8 mouse cellular contexts compared by ENCODE assay signal in the genomic region with DNA sequence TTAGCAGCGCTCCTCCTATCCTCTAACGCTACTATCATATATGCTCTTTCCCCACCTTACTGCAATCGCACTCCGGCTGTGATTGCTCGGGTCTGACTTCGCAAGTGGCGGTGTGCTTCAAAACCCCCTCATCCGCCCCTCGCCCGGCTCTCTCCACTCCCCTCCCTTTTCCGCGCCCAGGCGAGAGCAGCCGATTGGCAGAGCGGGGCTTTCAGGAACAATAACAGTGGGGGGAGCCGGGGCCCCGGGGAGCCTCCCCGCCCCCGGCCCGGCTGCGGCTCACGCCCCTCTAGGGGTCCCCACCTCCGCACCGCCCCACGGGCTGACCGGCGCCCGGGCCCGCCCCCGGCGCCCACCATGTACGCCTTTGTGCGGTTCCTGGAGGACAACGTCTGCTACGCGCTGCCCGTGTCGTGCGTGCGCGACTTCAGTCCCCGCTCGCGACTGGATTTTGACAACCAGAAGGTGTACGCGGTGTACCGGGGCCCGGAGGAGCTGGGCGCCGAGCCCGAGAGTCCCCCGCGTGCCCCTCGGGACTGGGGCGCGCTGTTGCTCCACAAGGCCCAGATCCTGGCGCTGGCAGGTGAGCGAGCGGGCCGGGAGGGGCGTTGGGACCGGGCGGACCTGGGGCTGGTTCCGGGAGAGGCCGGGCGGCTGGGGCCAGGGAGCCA. TPM values are rescaled to one million over a fixed set of nuclear protein-coding genes. Genes with fewer than 3 reads are reported as not detected.
A peak's percentile ranks its signal among the peaks of the same experiment; 100 is the strongest.
DNase-seq lines count a peak whose midpoint lies in the region; ATAC-seq and TF ChIP-seq lines count a peak whose summit lies in the region.

Bend5 (plus strand) TSS at position 189 of the 671 bp plus-strand sequence.

- H3K4me2 ChIP-seq in hindbrain, embryonic 14.5 days (replicated peaks): peak within 1 kb of the TSS; percentile 64

- in situ Hi-C loops in ES-E14 (cut with MboI; ENCODE audit: low sequenced_read_pairs in 2 of 2, unreplicated experiment in 2 of 2): no loop called here

- no peaks in the 10 kb centered on the region for H3K27me3 ChIP-seq in hindbrain, embryonic 14.5 days (ENCODE audit: control insufficient read depth, insufficient read depth, low read length)

- no peaks in the 10 kb centered on the region for H3K9me3 ChIP-seq in ES-E14 (ENCODE audit: control insufficient read depth, insufficient read depth, low read depth, low read length)
- no peaks in the 10 kb centered on the region for H3K9me3 ChIP-seq in hindbrain, embryonic 14.5 days (ENCODE audit: control insufficient read depth, low read length)

- H3K36me3 ChIP-seq in ES-E14 (ENCODE audit: control insufficient read depth, insufficient read depth, low read length, poor library complexity, severe bottlenecking): no peaks in the 10 kb centered on the region; the same call in 1 of the 2 replicates
- peaks cover 22% of the 10 kb centered on the region for H3K36me3 ChIP-seq in hindbrain, embryonic 14.5 days (replicated peaks; ENCODE audit: control insufficient read depth, insufficient read depth)

- H3K4me3 ChIP-seq in ES-E14 (ENCODE audit: insufficient read depth in 1 of 2, low read depth in 1 of 2, low read length in 2 of 2, poor library complexity in 1 of 2, severe bottlenecking in 1 of 2): peak within 1 kb of the TSS; percentile 78 to 81
- H3K4me3 ChIP-seq in hindbrain, embryonic 14.5 days (replicated peaks; ENCODE audit: low read length): peak within 1 kb of the TSS; percentile 92

- H3K4me1 ChIP-seq in ES-E14 (ENCODE audit: control insufficient read depth in 2 of 2, insufficient read depth in 2 of 2, low read length in 2 of 2, poor library complexity in 1 of 2): peaks cover 0 to 10% of the 10 kb centered on the region in 2 experiments; a peak in 2 of 4 replicates
- H3K4me1 ChIP-seq in hindbrain, embryonic 14.5 days (replicated peaks; ENCODE audit: control insufficient read depth, insufficient read depth, low read length): peaks cover 43% of the 10 kb centered on the region

- peak within 1 kb of the TSS; percentile 77 for H3K27ac ChIP-seq in ES-E14 (ENCODE audit: insufficient read depth, low read depth, low read length, poor library complexity, severe bottlenecking)
- peak within 1 kb of the TSS; percentile 94 for H3K27ac ChIP-seq in hindbrain, embryonic 14.5 days

- peak; percentile 65 for DNase-seq in ES-E14 (ENCODE audit: low read depth, low spot score)
- peak; percentile 2 for DNase-seq in cerebellum, adult 9-11 months
- DNase-seq in frontal cortex, postnatal 14 days (ENCODE audit: low spot score in 2 of 2): peak; percentile 67 to 70
- peak; percentile 83 for DNase-seq in hindbrain, embryonic 14.5 days (ENCODE audit: low spot score)
- peak; percentile 57 to 64 for DNase-seq in layer of hippocampus, postnatal 36 days
- DNase-seq in lung, postnatal 36 days: peak; percentile 63
- peak; percentile 59 for DNase-seq in retina, postnatal 7 days (ENCODE audit: low read depth, low spot score)
- peak; percentile 89 to 93 for DNase-seq in thymus, postnatal 36 days

- under 1% methylated on average over 58 of the region's 66 CpGs for WGBS in hindbrain, embryonic 14.5 days

- peak within 1 kb of the TSS; percentile 67 for H3K9ac ChIP-seq in ES-E14 (ENCODE audit: insufficient read depth, low read depth, low read length, poor library complexity, severe bottlenecking)
- H3K9ac ChIP-seq in hindbrain, embryonic 14.5 days: peak within 1 kb of the TSS; percentile 98

- peak; percentile 96 for ATAC-seq in hindbrain, embryonic 14.5 days (ENCODE audit: low FRiP score)

TF ChIP-seq in ES-E14, 5 proteins besides CTCF, POLR2A, EP300 and RAD21:
- TF ChIP-seq CHD2 (IDR thresholded peaks at IDR 0.05; ENCODE audit: low read depth, low read length) (no peak), ZNF384 (IDR thresholded peaks at IDR 0.05; ENCODE audit: low read depth, low read length) (no peak), HCFC1 (IDR thresholded peaks at IDR 0.05; ENCODE audit: borderline replicate concordance, insufficient read depth, low read length) (no peak), MAFK (IDR thresholded peaks at IDR 0.05; ENCODE audit: insufficient read depth, low read depth, low read length) (no peak), ZC3H11A (IDR thresholded peaks at IDR 0.05; ENCODE audit: borderline replicate concordance, low read depth, low read length) (no peak)

RNA-seq across cellular contexts. Expression of gene Bend5, which starts in this region (rescaled TPM):
- total RNA-seq in ES-E14 (2012; rRNA removed): 2.4 and 6.9 TPM in 2 replicates
- polyA plus RNA-seq in hindbrain, embryonic 14.5 days (2014; fragmentation: Nextera tagmentation; extraction: Ambion mirVana): 66.8 and 68.0 TPM in 2 replicates
- 10 to 100 TPM; 10.5 to 12.5 TPM for total RNA-seq in layer of hippocampus, postnatal 36 days (2021)

Comparison
In these comparisons a context has a peak if more than half of its experiments do, and no peak if none do; other contexts are left out.
1. Peak in every context shown above with its lines: DNase-seq, ATAC-seq, H3K4me3 ChIP-seq and H3K27ac ChIP-seq.
2. DNase-seq: peak in every context shown above with its lines; median percentile 91 in thymus, postnatal 36 days; 83 in hindbrain, embryonic 14.5 days; 68 in frontal cortex, postnatal 14 days; 65 in ES-E14; 63 in lung, postnatal 36 days; 60 in layer of hippocampus, postnatal 36 days; 59 in retina, postnatal 7 days; 2 in cerebellum, adult 9-11 months.